Mouse (Mus musculus): ENCODE measurements around the gene Eif4e2.

Eif4e2 gene

GRCm38 (mm10) chr1:87213735-87214704 is at the start of gene Eif4e2:
Gene Eif4e2, plus strand, starts transcription at chr1:87213914.
- DNase-seq = peak; percentile 95

GRCm38 (mm10) chr1:87164164-87164795 is 49.4 kb upstream of the Eif4e2 start:
- DNase-seq = no peak

- DNase-seq = no peak
These were observed 48.9 kb upstream of the Eif4e2 start for GRCm38 (mm10) chr1:87164796-87165184.

GRCm38 (mm10) chr1:87170458-87170857 is 43.3 kb upstream of the Eif4e2 start:
- no peak for DNase-seq

GRCm38 (mm10) chr1:87171312-87171711 is 42.4 kb upstream of the Eif4e2 start:
- no peak for DNase-seq

- no peak for DNase-seq
These were observed 41.4 kb upstream of the Eif4e2 start for GRCm38 (mm10) chr1:87172316-87172715.

GRCm38 (mm10) chr1:87174006-87174955 is 39.4 kb upstream of the Eif4e2 start:
- DNase-seq = peak; percentile 72 to 73

GRCm38 (mm10) chr1:87175852-87176292 is 37.8 kb upstream of the Eif4e2 start:
- no peak for DNase-seq

- DNase-seq = peak in 1 of 2 experiments; percentile 22
These were observed 32.8 kb upstream of the Eif4e2 start for GRCm38 (mm10) chr1:87180896-87181295.

GRCm38 (mm10) chr1:87183013-87183412 is 30.7 kb upstream of the Eif4e2 start, which contains the start of gene Prss56:
Gene Prss56, plus strand, starts transcription at chr1:87183313.
- DNase-seq = no peak

GRCm38 (mm10) chr1:87183998-87184750 is 29.5 kb upstream of the Eif4e2 start:
- DNase-seq = peak in 1 of 2 experiments; percentile 26

GRCm38 (mm10) chr1:87184751-87185139 is 29.0 kb upstream of the Eif4e2 start:
- peak; percentile 79 to 83 for DNase-seq

GRCm38 (mm10) chr1:87185526-87185925 is 28.2 kb upstream of the Eif4e2 start:
- DNase-seq = peak; percentile 27 to 28

GRCm38 (mm10) chr1:87186261-87187036 is 27.3 kb upstream of the Eif4e2 start:
- peak; percentile 21 to 29 for DNase-seq

- DNase-seq = peak; percentile 72 to 73
These were observed 26.7 kb upstream of the Eif4e2 start for GRCm38 (mm10) chr1:87187037-87187355.

- DNase-seq = no peak
These were observed 23.3 kb upstream of the Eif4e2 start, which contains the start of gene Chrnd for GRCm38 (mm10) chr1:87190429-87190828. Gene Chrnd, plus strand, starts transcription at chr1:87190607.

- no peak for DNase-seq
These were observed 16.4 kb upstream of the Eif4e2 start for GRCm38 (mm10) chr1:87197296-87197695.

GRCm38 (mm10) chr1:87198119-87199065 is 15.3 kb upstream of the Eif4e2 start:
- no peak for DNase-seq

GRCm38 (mm10) chr1:87200811-87201210 is 12.9 kb upstream of the Eif4e2 start:
- DNase-seq = no peak

GRCm38 (mm10) chr1:87201848-87202247 is 11.9 kb upstream of the Eif4e2 start:
- no peak for DNase-seq

All from B cell, adult 2 months (primary cell).